Mouse (Mus musculus) retina, postnatal 7 days (tissue): ENCODE data around the gene Pde4dip.

ENCODE experiments used
- DNase-seq: peaks from one replicate; pipeline ENCODE4 v3.0.0-alpha.2; 2012; ENCODE audit warnings: low read depth, low spot score

Pde4dip gene

GRCm38 (mm10) chr3:97888168-97888901, at the start of gene Pde4dip:
Pde4dip (minus strand) TSS chr3:97888707.
- no peak for DNase-seq

- DNase-seq: no peak
Measured at GRCm38 (mm10) chr3:97937945-97938266, 49.4 kb upstream of the Pde4dip start.

- no peak for DNase-seq
Measured at GRCm38 (mm10) chr3:97937068-97937944, 48.8 kb upstream of the Pde4dip start.

GRCm38 (mm10) chr3:97934331-97935300, 46.1 kb upstream of the Pde4dip start:
- no peak for DNase-seq

GRCm38 (mm10) chr3:97933811-97934210, 45.3 kb upstream of the Pde4dip start:
- no peak for DNase-seq

GRCm38 (mm10) chr3:97933251-97933650, 44.7 kb upstream of the Pde4dip start:
- DNase-seq: no peak

GRCm38 (mm10) chr3:97932771-97933170, 44.3 kb upstream of the Pde4dip start:
- no peak for DNase-seq

- no peak for DNase-seq
Measured at GRCm38 (mm10) chr3:97932131-97932530, 43.6 kb upstream of the Pde4dip start.

GRCm38 (mm10) chr3:97931310-97931885, 42.9 kb upstream of the Pde4dip start:
- no peak for DNase-seq

GRCm38 (mm10) chr3:97930787-97931158, 42.3 kb upstream of the Pde4dip start:
- no peak for DNase-seq

- no peak for DNase-seq
Measured at GRCm38 (mm10) chr3:97930141-97930786, 41.8 kb upstream of the Pde4dip start.

GRCm38 (mm10) chr3:97928968-97929858, 40.7 kb upstream of the Pde4dip start:
- peak; percentile 71 for DNase-seq

- no peak for DNase-seq
Measured at GRCm38 (mm10) chr3:97927322-97927721, 38.8 kb upstream of the Pde4dip start.

GRCm38 (mm10) chr3:97925246-97925645, 36.7 kb upstream of the Pde4dip start:
- DNase-seq: no peak

GRCm38 (mm10) chr3:97918885-97919550, 30.5 kb upstream of the Pde4dip start:
- no peak for DNase-seq

GRCm38 (mm10) chr3:97915081-97915480, 26.6 kb upstream of the Pde4dip start:
- DNase-seq: no peak

- DNase-seq: peak; percentile 51
Measured at GRCm38 (mm10) chr3:97911093-97911492, 22.6 kb upstream of the Pde4dip start.

- no peak for DNase-seq
Measured at GRCm38 (mm10) chr3:97909737-97910136, 21.2 kb upstream of the Pde4dip start.

GRCm38 (mm10) chr3:97901586-97901985, 13.1 kb upstream of the Pde4dip start:
- DNase-seq: no peak
